Mouse (Mus musculus) kidney, adult 8-10 months (tissue): ENCODE measurements around the gene Dffa.
"Not testable (repeated sequence)": the region's sequence is repeated elsewhere in the genome, so short reads cannot be mapped to it uniquely, and the experiment has no call there.

ENCODE experiments used
- DNase-seq, 2 experiments: peaks; one replicate each; pipeline ENCODE4 v3.0.0; 2022

The Dffa gene

GRCm38 (mm10) chr4:149149611-149150010 is 45.7 kb downstream of the Dffa start:
- DNase-seq: no peak

GRCm38 (mm10) chr4:149150256-149150655 is 46.3 kb downstream of the Dffa start:
- no peak for DNase-seq

GRCm38 (mm10) chr4:149150721-149151120 is 46.8 kb downstream of the Dffa start:
- no peak for DNase-seq

- no peak for DNase-seq
Measured at GRCm38 (mm10) chr4:149154859-149155258, 50.9 kb downstream of the Dffa start.

GRCm38 (mm10) chr4:149155711-149156110 is 51.8 kb downstream of the Dffa start:
- DNase-seq: no peak

GRCm38 (mm10) chr4:149157415-149157973 is 53.5 kb downstream of the Dffa start:
- DNase-seq: no peak

- DNase-seq: no peak
Measured at GRCm38 (mm10) chr4:149159203-149159602, 55.3 kb downstream of the Dffa start.

- DNase-seq: no peak
Measured at GRCm38 (mm10) chr4:149159891-149160290, 55.9 kb downstream of the Dffa start.

- no peak for DNase-seq
Measured at GRCm38 (mm10) chr4:149161166-149161565, 57.2 kb downstream of the Dffa start.

- DNase-seq: no peak
Measured at GRCm38 (mm10) chr4:149163196-149163595, 59.2 kb downstream of the Dffa start.

- no peak for DNase-seq
Measured at GRCm38 (mm10) chr4:149164150-149164549, 60.2 kb downstream of the Dffa start.

GRCm38 (mm10) chr4:149166215-149166946 is 62.4 kb downstream of the Dffa start, which contains the start of gene Pgd:
TSS of gene Pgd (minus strand) at chr4:149166771.
- peak; percentile 97 to 98 for DNase-seq

- peak in 1 of 2 experiments; percentile 46 for DNase-seq
Measured at GRCm38 (mm10) chr4:149166957-149167611, 63.1 kb downstream of the Dffa start.

- DNase-seq: no peak
Measured at GRCm38 (mm10) chr4:149168016-149168415, 64.1 kb downstream of the Dffa start.

- DNase-seq: not testable (repeated sequence)
Measured at GRCm38 (mm10) chr4:149169926-149170325, 66.0 kb downstream of the Dffa start.
